In the genomic region with DNA sequence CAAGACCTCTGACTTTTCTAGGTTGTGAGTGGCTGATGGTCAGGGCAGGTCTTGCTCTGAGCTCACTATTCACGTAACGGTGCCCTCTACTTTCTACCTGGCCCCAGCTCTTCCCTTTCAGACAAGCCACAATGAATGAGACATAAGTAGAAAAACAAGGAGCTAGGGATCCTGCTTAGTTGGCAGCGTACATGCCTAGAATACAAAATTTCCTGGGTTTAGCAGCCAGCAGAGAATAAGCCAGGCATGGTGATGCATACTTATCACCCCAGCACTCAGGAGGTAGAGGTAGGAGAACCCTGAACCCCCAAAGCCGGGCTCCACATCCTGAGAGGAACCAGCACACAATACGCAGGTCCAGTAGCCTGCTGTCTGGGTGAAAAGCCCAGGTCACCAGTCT, we compare ENCODE assay signal across 27 mouse cellular contexts. TPM values are rescaled to one million over a fixed set of nuclear protein-coding genes. Genes with fewer than 3 reads are reported as not detected.
DNase-seq lines count a peak whose midpoint lies in the region; ATAC-seq and TF ChIP-seq lines count a peak whose summit lies in the region.
"Had no signal": no experiment of that assay in that cellular context is flagged by ENCODE, and none has a peak within 500 bp of the region (broad histone marks: within the 10 kb centered on the region; RNA-seq: fewer than 3 reads in every experiment).

No protein-coding gene starts in this region.

- no peaks in the 10 kb centered on the region for H3K9me3 ChIP-seq in hindbrain, embryonic 14.5 days (ENCODE audit: control insufficient read depth, low read length)
- H3K9me3 ChIP-seq in hindbrain, embryonic 11.5 days (ENCODE audit: control insufficient read depth, low read length), result no peaks in the 10 kb centered on the region
- no peaks in the 10 kb centered on the region for H3K9me3 ChIP-seq in midbrain, embryonic 16.5 days (replicated peaks; ENCODE audit: control insufficient read depth, low read length, poor library complexity, severe bottlenecking)
- H3K9me3 ChIP-seq: embryonic facial prominence, embryonic 12.5 days; stomach, embryonic 15.5 days had no signal

- ATAC-seq in hindbrain, embryonic 14.5 days (ENCODE audit: low FRiP score), result no peak
- no peak for ATAC-seq in hindbrain, embryonic 11.5 days (ENCODE audit: low FRiP score)
- no peak for ATAC-seq in midbrain, embryonic 16.5 days
- ATAC-seq: inflammation-experienced regulatory T-cells, adult 6 months had no signal

- H3K27me3 ChIP-seq in hindbrain, embryonic 14.5 days (ENCODE audit: control insufficient read depth, insufficient read depth, low read length), result no peaks in the 10 kb centered on the region
- H3K27me3 ChIP-seq in hindbrain, embryonic 11.5 days (ENCODE audit: control insufficient read depth, insufficient read depth, low read length), result no peaks in the 10 kb centered on the region
- H3K27me3 ChIP-seq in midbrain, embryonic 16.5 days (ENCODE audit: control insufficient read depth, insufficient read depth, low read depth, low read length), result no peaks in the 10 kb centered on the region
- H3K27me3 ChIP-seq: stomach, embryonic 15.5 days had no signal

- TF ChIP-seq CTCF in brain, embryonic 14.5 days (IDR thresholded peaks at IDR 0.05; ENCODE audit: borderline replicate concordance, extremely low read depth, insufficient read depth, insufficient read length), result no peak

- intact Hi-C loops in left cerebral cortex, postnatal 36 days (cut with DNase I), result no loop called here

- no peak overlapping the region for H3K9ac ChIP-seq in hindbrain, embryonic 14.5 days
- H3K9ac ChIP-seq in hindbrain, embryonic 11.5 days (ENCODE audit: low read depth, low read length), result no peak overlapping the region
- no peak overlapping the region for H3K9ac ChIP-seq in midbrain, embryonic 16.5 days (ENCODE audit: low read depth, low read length)
- H3K9ac ChIP-seq: embryonic facial prominence, embryonic 12.5 days; liver, embryonic 14.5 days; lung, embryonic 14.5 days; stomach, embryonic 15.5 days had no signal

- H3K4me3 ChIP-seq in hindbrain, embryonic 14.5 days (replicated peaks; ENCODE audit: low read length), result no peak overlapping the region
- no peak overlapping the region for H3K4me3 ChIP-seq in hindbrain, embryonic 11.5 days (ENCODE audit: low read depth, low read length)
- H3K4me3 ChIP-seq in midbrain, embryonic 16.5 days (ENCODE audit: low read depth, low read length), result no peak overlapping the region
- H3K4me3 ChIP-seq: embryonic facial prominence, embryonic 12.5 days; heart, adult 2 months; stomach, embryonic 15.5 days had no signal

- WGBS in hindbrain, embryonic 14.5 days, result 80% methylated on average over 5 of the region's 5 CpGs
- 90% methylated on average over 5 of the region's 5 CpGs for WGBS in hindbrain, embryonic 11.5 days
- 64% methylated on average over 5 of the region's 5 CpGs for WGBS in midbrain, embryonic 16.5 days

- TF ChIP-seq POLR2A in brain, embryonic 14.5 days (IDR thresholded peaks at IDR 0.05; ENCODE audit: borderline replicate concordance, extremely low read depth, insufficient read depth, insufficient read length, poor library complexity, severe bottlenecking), result no peak

- H3K4me1 ChIP-seq in hindbrain, embryonic 14.5 days (replicated peaks; ENCODE audit: control insufficient read depth, insufficient read depth, low read length), result peaks cover 64% of the 10 kb centered on the region
- peaks cover 7% of the 10 kb centered on the region; the same call in 1 of the 2 replicates for H3K4me1 ChIP-seq in hindbrain, embryonic 11.5 days (replicated peaks; ENCODE audit: control insufficient read depth, insufficient read depth, low read length)
- peaks cover 68% of the 10 kb centered on the region for H3K4me1 ChIP-seq in midbrain, embryonic 16.5 days (ENCODE audit: control insufficient read depth, insufficient read depth, low read length)
- H3K4me1 ChIP-seq: embryonic facial prominence, embryonic 12.5 days; stomach, embryonic 15.5 days had no signal

- no peak overlapping the region for H3K4me2 ChIP-seq in hindbrain, embryonic 14.5 days (replicated peaks)
- no peak overlapping the region for H3K4me2 ChIP-seq in hindbrain, embryonic 11.5 days (replicated peaks; ENCODE audit: low read depth, low read length)
- no peak overlapping the region for H3K4me2 ChIP-seq in midbrain, embryonic 16.5 days (ENCODE audit: low read length)
- H3K4me2 ChIP-seq: embryonic facial prominence, embryonic 12.5 days; lung, embryonic 14.5 days; stomach, embryonic 15.5 days had no signal

- peak; percentile 59 for DNase-seq in hindbrain, embryonic 14.5 days (ENCODE audit: low spot score)
- no peak for DNase-seq in hindbrain, embryonic 11.5 days (ENCODE audit: low spot score)
- DNase-seq in brain, adult 2 months (ENCODE audit: low read depth, low spot score), result peak; percentile 44
- DNase-seq in brain, embryonic 14.5 days (ENCODE audit: low read depth), result peak; percentile 74
- DNase-seq in urinary bladder, adult 2 months (ENCODE audit: low spot score), result no peak
- DNase-seq in left cerebral cortex, postnatal 36 days (ENCODE audit: low spot score in 2 of 2), result no peak
- DNase-seq: adrenal gland, adult 2 months; cerebellum, adult 18-20 months; cerebellum, postnatal 25 days; gastrocnemius, postnatal 36 days; heart, adult 2 months; kidney, adult 18-20 months; layer of hippocampus, postnatal 36 days; lung, embryonic 14.5 days; right cerebral cortex, adult 18-20 months; right cerebral cortex, postnatal 4 days; thymus, postnatal 25 days had no signal

- peak overlapping the region; percentile 67; the same call in 1 of the 2 replicates for H3K27ac ChIP-seq in hindbrain, embryonic 14.5 days
- no peak overlapping the region for H3K27ac ChIP-seq in hindbrain, embryonic 11.5 days (ENCODE audit: low read depth, low read length)
- H3K27ac ChIP-seq in midbrain, embryonic 16.5 days (ENCODE audit: low read length), result peak overlapping the region; percentile 67
- H3K27ac ChIP-seq: embryonic facial prominence, embryonic 12.5 days; heart, adult 2 months; kidney, postnatal 0 days; liver, embryonic 14.5 days; stomach, embryonic 15.5 days had no signal

- peaks cover 21% of the 10 kb centered on the region for H3K36me3 ChIP-seq in hindbrain, embryonic 14.5 days (replicated peaks; ENCODE audit: control insufficient read depth, insufficient read depth)
- no peaks in the 10 kb centered on the region for H3K36me3 ChIP-seq in hindbrain, embryonic 11.5 days (ENCODE audit: control insufficient read depth, insufficient read depth, low read length)
- H3K36me3 ChIP-seq in midbrain, embryonic 16.5 days (ENCODE audit: control insufficient read depth, insufficient read depth, low read length), result peaks cover 11% of the 10 kb centered on the region
- H3K36me3 ChIP-seq: embryonic facial prominence, embryonic 12.5 days; stomach, embryonic 15.5 days had no signal

RNA-seq across cellular contexts. Expression of gene Kcnq2, which starts 18.7 kb away (rescaled TPM):
- polyA plus RNA-seq in hindbrain, embryonic 14.5 days (2014; fragmentation: Nextera tagmentation; extraction: Ambion mirVana), result 54.2 and 55.9 TPM in 2 replicates
- 16.3 and 18.9 TPM in 2 replicates for polyA plus RNA-seq in hindbrain, embryonic 11.5 days (2014; fragmentation: Nextera tagmentation; extraction: Ambion mirVana)
- polyA plus RNA-seq in brain, embryonic 14.5 days (2012; rRNA removed), result 64.8 and 105 TPM in 2 replicates
- polyA plus RNA-seq in midbrain, embryonic 16.5 days (2015; fragmentation: Nextera tagmentation; extraction: Ambion mirVana), result 50.2 and 50.8 TPM in 2 replicates
- 0.07 and 0.12 TPM in 2 replicates for polyA plus RNA-seq in urinary bladder, adult 2 months (2012; rRNA removed)
- 100 to 1,000 TPM; 225 to 264 TPM for total RNA-seq in left cerebral cortex, postnatal 36 days (2021)
- total RNA-seq: gastrocnemius, postnatal 36 days; megakaryocyte, adult 5-6 weeks; monocyte, adult 5-6 weeks had no signal
- polyA plus RNA-seq: C2C12; kidney, postnatal 0 days had no signal

RNA-seq across cellular contexts. Expression of gene Eef1a2, which starts 40.4 kb away (rescaled TPM):
- 21.1 and 22.3 TPM in 2 replicates for polyA plus RNA-seq in hindbrain, embryonic 14.5 days (2014; fragmentation: Nextera tagmentation; extraction: Ambion mirVana)
- polyA plus RNA-seq in hindbrain, embryonic 11.5 days (2014; fragmentation: Nextera tagmentation; extraction: Ambion mirVana), result 1.3 and 1.5 TPM in 2 replicates
- polyA plus RNA-seq in brain, embryonic 14.5 days (2012; rRNA removed), result 85.1 and 133 TPM in 2 replicates
- polyA plus RNA-seq in midbrain, embryonic 16.5 days (2015; fragmentation: Nextera tagmentation; extraction: Ambion mirVana), result 10.0 and 11.0 TPM in 2 replicates
- 0.48 and 0.97 TPM in 2 replicates for polyA plus RNA-seq in urinary bladder, adult 2 months (2012; rRNA removed)
- total RNA-seq in left cerebral cortex, postnatal 36 days (2021), result 1,000 to 10,000 TPM; 1,312 to 1,553 TPM
- total RNA-seq: megakaryocyte, adult 5-6 weeks; MEL; monocyte, adult 5-6 weeks had no signal
- polyA plus RNA-seq: inflammation-experienced regulatory T-cells, adult 6 months; liver, embryonic 14.5 days; lung, embryonic 14.5 days had no signal

Comparison
In these comparisons a context has a peak if more than half of its experiments do, and no peak if none do; other contexts are left out.
1. DNase-seq: peak in hindbrain, embryonic 14.5 days (single experiment), brain, adult 2 months (single experiment) and brain, embryonic 14.5 days (single experiment); none in hindbrain, embryonic 11.5 days (single experiment), urinary bladder, adult 2 months (single experiment) and left cerebral cortex, postnatal 36 days (0 of 2).
2. RNA of gene Kcnq2, which starts 18.7 kb away (polyA plus RNA-seq): 64.8 to 105 TPM in brain, embryonic 14.5 days, 54.2 to 55.9 TPM in hindbrain, embryonic 14.5 days, 50.2 to 50.8 TPM in midbrain, embryonic 16.5 days and 16.3 to 18.9 TPM in hindbrain, embryonic 11.5 days; 0.07 to 0.12 TPM in urinary bladder, adult 2 months; every median in the first group is over 10 times any median in the second.